Mouse (Mus musculus): ENCODE measurements at regions not wholly inside any gene's neighbourhood (a gene's known extent, or its start where the extent isn't known, plus 50 kb on each side); places are given as distances from the start of the nearest gene placed in this dataset.

DNA sequence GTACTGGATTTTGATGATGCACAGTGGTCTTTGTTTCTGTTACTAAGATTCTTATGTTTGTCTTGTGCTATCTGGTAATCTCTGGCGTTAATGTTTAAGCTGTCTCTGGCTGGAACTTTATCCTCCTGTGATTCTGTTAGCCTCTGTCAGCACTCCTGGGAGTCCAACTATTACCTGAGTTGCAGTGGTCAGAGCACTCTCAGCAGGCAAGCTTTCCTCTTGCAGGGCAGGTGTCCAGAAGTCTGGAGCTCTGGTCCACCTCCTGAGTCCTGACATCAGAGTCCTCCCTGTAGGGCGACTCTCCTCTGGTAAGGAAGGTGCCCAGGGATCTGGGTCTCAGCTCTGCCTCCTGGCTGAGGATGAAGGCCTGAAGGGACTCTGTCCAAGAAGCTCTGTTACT, 760.8 kb downstream of the Mat2b start:
- ATAC-seq (ENCODE audit: borderline replicate concordance, extremely low read depth, low FRiP score, low TSS enrichment) = no peak
- no peaks in the 10 kb centered on the region for H3K4me1 ChIP-seq
- no peaks in the 10 kb centered on the region for H3K36me3 ChIP-seq
- no peak overlapping the region for H3K27ac ChIP-seq
- H3K4me2 ChIP-seq = no peak overlapping the region
- 72% methylated on average over 2 of the region's 2 CpGs for WGBS
- H3K4me3 ChIP-seq = no peak overlapping the region
- H3K9me3 ChIP-seq = no peaks in the 10 kb centered on the region
- H3K9ac ChIP-seq = no peak overlapping the region
- H3K27me3 ChIP-seq = no peaks in the 10 kb centered on the region

DNA sequence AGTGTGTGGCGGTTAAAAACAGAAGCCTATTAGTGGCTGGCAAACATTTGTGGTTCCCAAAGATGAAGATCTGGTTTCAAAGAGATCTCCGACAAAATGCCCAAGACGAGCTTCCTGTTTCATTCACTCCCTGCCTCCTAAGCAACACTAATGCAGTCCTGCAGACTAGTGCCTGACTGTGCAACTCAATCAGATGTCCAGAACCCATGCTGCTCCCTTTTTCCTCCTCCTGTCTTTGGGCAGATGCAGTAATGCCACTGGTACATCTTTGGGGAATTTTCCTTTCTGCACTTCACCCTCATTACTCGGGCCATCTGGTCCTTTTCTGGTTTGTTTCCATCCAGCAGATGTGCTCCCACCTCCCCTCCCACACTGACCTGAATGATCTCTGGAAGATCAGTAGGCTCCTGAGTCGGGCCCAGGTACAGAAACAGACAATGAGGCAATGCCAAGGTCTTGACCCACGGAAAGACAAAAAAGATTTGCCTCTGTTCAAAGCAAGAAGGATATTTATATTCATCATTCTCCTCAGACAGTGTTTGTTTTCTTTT, 771.0 kb downstream of the Mat2b start:
- H3K9ac ChIP-seq = no peak overlapping the region
- H3K9me3 ChIP-seq = no peaks in the 10 kb centered on the region
- no peak overlapping the region for H3K27ac ChIP-seq
- no peaks in the 10 kb centered on the region for H3K4me1 ChIP-seq
- no peak for ATAC-seq (ENCODE audit: borderline replicate concordance, extremely low read depth, low FRiP score, low TSS enrichment)
- no peaks in the 10 kb centered on the region for H3K36me3 ChIP-seq
- H3K27me3 ChIP-seq = no peaks in the 10 kb centered on the region
- H3K4me3 ChIP-seq = no peak overlapping the region
- H3K4me2 ChIP-seq = no peak overlapping the region
- 25% methylated on average over 6 of the region's 6 CpGs for WGBS

DNA sequence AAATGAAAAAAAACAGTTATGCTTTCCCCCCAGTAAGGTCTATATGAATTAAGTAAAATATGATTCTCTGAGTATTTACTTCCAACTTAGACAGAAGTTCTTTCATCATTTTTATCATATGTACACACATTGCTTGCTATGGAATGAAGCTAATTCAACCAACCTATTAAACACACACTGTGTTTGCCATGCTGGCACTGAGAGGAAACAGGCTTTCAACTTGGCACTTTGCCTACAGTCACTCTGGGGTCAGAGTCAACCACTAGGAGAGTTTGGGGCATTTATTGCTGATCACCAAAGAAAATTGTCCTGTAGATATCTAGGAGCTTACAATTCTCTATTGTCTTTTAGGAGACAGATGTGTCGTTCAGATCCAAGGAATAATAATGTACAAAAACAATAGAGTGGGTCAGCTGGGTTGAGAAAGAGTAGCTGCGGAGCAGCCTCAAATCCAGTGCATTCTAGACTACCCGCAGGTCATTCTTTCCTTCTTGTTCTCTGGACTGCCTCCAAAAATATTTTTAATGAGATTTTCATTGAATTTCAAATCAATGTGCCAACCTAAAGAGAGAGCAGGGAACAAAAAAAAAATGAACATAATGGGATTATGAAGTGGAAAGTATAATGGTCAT, 777.2 kb downstream of the Mat2b start:
- 56% methylated on average over 3 of the region's 3 CpGs for WGBS
- Histone ChIP-seq H3K27me3 (no peaks in the 10 kb centered on the region), H3K4me3 (no peak overlapping the region), H3K9me3 (no peaks in the 10 kb centered on the region), H3K4me2 (no peak overlapping the region), H3K9ac (no peak overlapping the region), H3K27ac (no peak overlapping the region), H3K36me3 (no peaks in the 10 kb centered on the region), H3K4me1 (no peaks in the 10 kb centered on the region)
- no peak for ATAC-seq (ENCODE audit: borderline replicate concordance, extremely low read depth, low FRiP score, low TSS enrichment)

DNA sequence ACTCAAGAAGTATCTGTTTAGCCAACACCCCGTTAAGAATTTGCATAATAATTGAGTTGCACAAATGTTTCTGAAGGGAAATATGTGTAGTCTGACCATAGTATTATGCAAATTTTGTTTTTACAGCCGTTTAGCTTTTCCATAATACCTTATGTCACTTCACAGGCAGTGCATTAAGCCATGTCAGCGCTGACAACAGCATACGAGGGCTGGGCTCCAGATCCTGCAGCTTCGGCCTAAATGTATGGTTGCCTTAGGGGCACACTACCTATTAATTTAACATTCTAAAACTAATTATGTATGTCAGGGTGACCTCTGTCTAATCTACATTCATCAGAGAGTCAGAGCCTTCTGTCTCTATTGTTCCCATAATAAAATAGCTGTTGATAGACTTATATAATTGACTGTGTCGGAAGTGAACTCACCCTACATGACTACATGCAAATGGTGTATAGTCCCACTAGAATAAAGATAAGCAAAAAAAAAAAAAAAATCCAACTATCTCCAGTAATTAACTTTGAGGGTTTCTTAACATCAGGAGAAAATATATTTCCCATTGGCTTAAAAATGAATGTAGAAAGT, 795.3 kb downstream of the Mat2b start:
- WGBS = 78% methylated on average over 6 of the region's 6 CpGs
- no peaks in the 10 kb centered on the region for H3K27me3 ChIP-seq
- no peaks in the 10 kb centered on the region for H3K4me1 ChIP-seq
- no peak overlapping the region for H3K4me2 ChIP-seq
- no peaks in the 10 kb centered on the region for H3K36me3 ChIP-seq
- no peak overlapping the region for H3K4me3 ChIP-seq
- no peak overlapping the region for H3K27ac ChIP-seq
- H3K9ac ChIP-seq = no peak overlapping the region
- no peaks in the 10 kb centered on the region for H3K9me3 ChIP-seq
- no peak for ATAC-seq (ENCODE audit: borderline replicate concordance, extremely low read depth, low FRiP score, low TSS enrichment)

DNA sequence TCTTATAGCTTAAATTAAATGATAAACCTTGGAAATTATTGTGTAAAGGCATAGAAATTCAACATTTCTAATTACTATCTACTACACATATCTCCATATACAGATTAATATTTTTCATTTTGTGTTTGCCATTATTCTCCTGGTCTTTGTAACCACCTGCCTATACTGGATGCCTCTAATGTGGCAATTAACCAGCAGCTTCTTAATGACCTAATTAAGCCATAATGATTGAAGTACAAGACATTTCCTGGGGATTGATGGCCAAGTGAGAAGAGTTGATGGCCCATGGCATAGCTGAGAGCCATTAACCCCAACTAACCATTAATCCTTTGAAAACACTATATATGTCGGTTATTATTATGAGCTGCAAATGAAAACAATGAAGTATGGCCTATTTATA, 811.7 kb downstream of the Mat2b start:
- Histone ChIP-seq H3K27me3 (no peaks in the 10 kb centered on the region), H3K27ac (no peak overlapping the region), H3K4me3 (no peak overlapping the region), H3K4me2 (no peak overlapping the region), H3K36me3 (no peaks in the 10 kb centered on the region), H3K9me3 (no peaks in the 10 kb centered on the region), H3K9ac (no peak overlapping the region), H3K4me1 (no peaks in the 10 kb centered on the region)
- no peak for ATAC-seq (ENCODE audit: borderline replicate concordance, extremely low read depth, low FRiP score, low TSS enrichment)
- WGBS = 85% methylated on average over 1 of the region's 1 CpGs

DNA sequence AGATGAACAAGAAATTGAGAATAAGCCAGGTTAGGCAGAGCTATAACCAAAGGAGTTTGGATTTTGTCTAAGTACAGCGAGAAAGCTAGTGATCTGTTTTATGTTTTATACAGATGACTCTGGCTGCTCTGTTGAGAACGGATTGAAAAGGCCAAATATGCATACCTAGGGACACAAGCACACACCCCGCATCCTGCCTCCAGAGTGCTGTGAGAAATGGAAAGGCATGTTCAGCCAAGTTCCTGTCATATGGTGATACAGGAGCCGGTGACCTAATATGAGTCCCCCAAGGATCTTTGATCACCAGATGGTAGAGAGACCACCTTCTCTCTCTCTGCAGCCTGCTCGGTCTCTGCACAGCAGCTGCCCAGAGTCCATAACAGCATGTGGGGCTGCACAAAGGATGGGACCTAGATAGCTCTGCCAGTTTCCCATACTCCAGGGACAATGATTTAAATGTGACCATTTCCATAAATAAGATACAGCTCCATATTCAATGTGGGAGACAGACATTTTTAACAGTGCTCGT, 826.5 kb downstream of the Mat2b start:
- H3K4me2 ChIP-seq = no peak overlapping the region
- no peaks in the 10 kb centered on the region for H3K36me3 ChIP-seq
- no peaks in the 10 kb centered on the region for H3K9me3 ChIP-seq
- no peak overlapping the region for H3K27ac ChIP-seq
- no peak for ATAC-seq (ENCODE audit: borderline replicate concordance, extremely low read depth, low FRiP score, low TSS enrichment)
- no peaks in the 10 kb centered on the region for H3K4me1 ChIP-seq
- no peak overlapping the region for H3K9ac ChIP-seq
- no peaks in the 10 kb centered on the region for H3K27me3 ChIP-seq
- 69% methylated on average over 6 of the region's 6 CpGs for WGBS
- no peak overlapping the region for H3K4me3 ChIP-seq
